Mouse (Mus musculus): ENCODE data around the gene Sipa1l1. TPM values are rescaled to one million over a fixed set of nuclear protein-coding genes. Genes with fewer than 3 reads are reported as not detected.

The Sipa1l1 gene
- 0.04 and 0.13 TPM in 2 replicates for polyA plus RNA-seq (2012)

DNA sequence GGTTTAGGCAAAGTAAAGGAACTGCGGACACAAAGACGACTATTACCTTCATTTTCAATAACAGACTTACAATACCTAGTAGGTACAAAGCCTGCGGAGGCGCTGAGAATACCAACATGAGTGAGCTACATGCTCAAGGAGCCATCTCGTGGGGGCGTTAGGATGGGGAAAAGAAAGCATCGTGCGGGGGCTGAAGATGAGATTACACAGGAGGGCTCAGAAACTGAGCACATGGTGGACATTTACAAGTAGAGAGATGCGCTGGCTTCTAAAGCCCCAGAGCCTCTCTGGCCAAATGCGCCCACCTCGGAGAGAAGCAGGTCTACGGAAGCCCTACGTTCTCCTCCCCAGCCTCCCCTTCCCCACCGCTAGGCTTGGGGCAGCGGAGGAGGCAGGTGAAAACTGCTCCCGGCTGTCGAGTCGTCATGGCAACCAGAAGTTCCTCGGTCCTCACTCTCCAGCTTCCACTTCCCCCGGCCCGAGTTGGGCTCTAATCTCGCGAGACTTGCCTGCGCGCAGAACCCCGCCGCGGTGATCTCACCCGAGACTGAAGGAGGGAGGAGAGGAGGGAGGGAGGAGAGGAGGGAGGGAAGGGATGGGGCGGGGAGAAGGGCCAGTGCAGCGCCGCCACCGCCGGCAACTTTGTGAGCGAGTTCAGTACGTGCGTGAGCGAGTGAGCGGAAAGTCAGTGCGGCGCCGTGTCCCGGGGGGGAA is at the start of gene Sipa1l1:
TSS of gene Sipa1l1 (plus strand) at position 501 of the 714 bp plus-strand sequence.
- Histone ChIP-seq H3K9me3 (ENCODE audit: control insufficient read depth, low read length) (no peaks in the 10 kb centered on the region), H3K36me3 (ENCODE audit: control insufficient read depth) (no peaks in the 10 kb centered on the region), H3K27me3 (ENCODE audit: control insufficient read depth) (peaks cover 42% of the 10 kb centered on the region), H3K4me1 (ENCODE audit: control insufficient read depth) (peaks cover 12% of the 10 kb centered on the region), H3K4me3 (replicated peaks) (peak within 1 kb of the TSS; percentile 63)
- no peak for TF ChIP-seq TAL1 (IDR thresholded peaks at IDR 0.05; ENCODE audit: low read length)
- TF ChIP-seq GATA1 (IDR thresholded peaks at IDR 0.05; ENCODE audit: low read length): no peak

DNA sequence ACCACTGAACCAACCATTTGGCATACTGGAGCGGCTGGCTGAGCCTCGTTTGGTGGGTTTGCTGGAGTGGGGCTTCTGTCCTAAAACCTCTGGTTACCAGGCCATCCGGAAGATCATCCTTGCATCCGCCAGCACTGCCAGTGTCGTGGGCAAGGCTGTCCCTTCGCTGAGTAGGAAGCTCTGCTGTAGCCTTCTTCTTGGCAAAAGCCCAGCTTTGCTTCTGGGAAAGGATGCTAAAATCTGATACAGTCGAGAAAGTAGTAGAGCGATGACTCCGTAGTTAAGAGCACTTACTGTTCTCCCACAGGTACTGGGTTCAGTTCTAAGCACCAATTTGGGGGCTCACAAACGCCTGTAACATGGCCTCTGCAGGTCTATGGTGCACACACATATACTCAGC is 47.2 kb upstream of the Sipa1l1 start:
- no peaks in the 10 kb centered on the region for H3K27me3 ChIP-seq (ENCODE audit: control insufficient read depth)
- TF ChIP-seq TAL1 (IDR thresholded peaks at IDR 0.05; ENCODE audit: low read length) (no peak), GATA1 (IDR thresholded peaks at IDR 0.05; ENCODE audit: low read length) (no peak)
- H3K36me3 ChIP-seq (ENCODE audit: control insufficient read depth): no peaks in the 10 kb centered on the region
- H3K4me1 ChIP-seq (ENCODE audit: control insufficient read depth): no peaks in the 10 kb centered on the region
- no peak overlapping the region for H3K4me3 ChIP-seq (replicated peaks)
- no peaks in the 10 kb centered on the region for H3K9me3 ChIP-seq (ENCODE audit: control insufficient read depth, low read length)

DNA sequence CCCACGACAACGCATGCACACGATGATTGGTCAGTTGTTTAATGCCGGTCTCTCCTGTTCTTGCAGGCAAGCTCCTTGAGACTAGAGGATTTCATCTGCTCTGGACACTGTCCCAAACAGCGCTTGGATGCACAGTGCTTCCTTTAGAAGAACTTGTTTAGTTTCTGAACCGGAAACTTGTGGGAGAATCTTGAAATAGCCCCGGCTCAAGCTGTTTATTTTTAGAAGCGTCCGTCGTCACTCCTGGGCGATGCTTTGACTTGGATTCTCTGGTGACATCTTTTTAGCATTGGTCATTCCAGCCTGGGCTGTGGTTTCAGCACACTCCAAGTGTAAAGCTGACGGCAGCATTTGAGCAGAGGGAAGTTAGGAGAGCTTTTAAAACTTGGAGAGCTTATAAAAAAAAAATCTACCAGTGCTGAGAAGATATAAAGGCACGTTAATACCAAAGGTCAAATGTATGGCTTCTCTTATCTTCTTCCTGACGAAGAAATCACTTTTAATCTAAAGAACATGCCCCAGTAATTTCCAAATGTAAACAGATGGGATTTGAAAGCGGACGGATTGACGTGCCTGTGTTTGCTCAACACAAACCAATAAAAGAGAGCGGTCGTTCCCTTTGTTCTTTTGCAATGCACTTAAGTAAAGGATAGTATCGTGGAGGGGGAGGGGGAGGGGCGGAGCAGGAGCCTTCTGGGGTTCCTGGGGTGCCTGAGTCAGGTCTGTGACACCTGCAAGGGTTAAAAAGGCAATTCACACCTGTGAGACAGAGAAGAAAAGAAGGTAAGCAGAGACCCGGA is 46.5 kb upstream of the Sipa1l1 start:
- TF ChIP-seq TAL1 (IDR thresholded peaks at IDR 0.05; ENCODE audit: low read length) (no peak), GATA1 (IDR thresholded peaks at IDR 0.05; ENCODE audit: low read length) (no peak)
- H3K4me1 ChIP-seq (ENCODE audit: control insufficient read depth): no peaks in the 10 kb centered on the region
- H3K4me3 ChIP-seq (replicated peaks): no peak overlapping the region
- no peaks in the 10 kb centered on the region for H3K27me3 ChIP-seq (ENCODE audit: control insufficient read depth)
- no peaks in the 10 kb centered on the region for H3K9me3 ChIP-seq (ENCODE audit: control insufficient read depth, low read length)
- H3K36me3 ChIP-seq (ENCODE audit: control insufficient read depth): no peaks in the 10 kb centered on the region

DNA sequence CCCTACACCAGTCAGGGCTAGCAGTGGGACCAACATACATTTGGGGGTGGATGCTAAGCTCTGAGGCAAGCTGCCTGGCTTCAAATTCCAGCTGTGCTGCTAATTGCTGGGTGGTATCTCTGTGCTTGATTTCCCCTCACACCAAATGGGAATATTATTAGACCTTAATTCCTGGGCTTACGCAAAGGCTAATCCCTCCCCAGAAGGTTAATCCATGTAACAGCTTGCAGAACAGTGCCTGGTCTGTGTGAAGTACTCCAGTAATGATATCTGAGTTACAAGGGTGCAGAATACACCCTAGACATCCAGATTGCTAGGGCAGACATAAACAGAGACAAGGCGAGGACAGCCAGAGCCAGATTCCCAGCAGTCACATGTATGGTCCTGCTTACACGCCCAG is 42.3 kb upstream of the Sipa1l1 start:
- TF ChIP-seq GATA1 (IDR thresholded peaks at IDR 0.05; ENCODE audit: low read length) (no peak), TAL1 (IDR thresholded peaks at IDR 0.05; ENCODE audit: low read length) (no peak)
- no peak overlapping the region for H3K4me3 ChIP-seq (replicated peaks)
- H3K36me3 ChIP-seq (ENCODE audit: control insufficient read depth): no peaks in the 10 kb centered on the region
- H3K27me3 ChIP-seq (ENCODE audit: control insufficient read depth): no peaks in the 10 kb centered on the region
- H3K4me1 ChIP-seq (ENCODE audit: control insufficient read depth): no peaks in the 10 kb centered on the region
- H3K9me3 ChIP-seq (ENCODE audit: control insufficient read depth, low read length): no peaks in the 10 kb centered on the region

DNA sequence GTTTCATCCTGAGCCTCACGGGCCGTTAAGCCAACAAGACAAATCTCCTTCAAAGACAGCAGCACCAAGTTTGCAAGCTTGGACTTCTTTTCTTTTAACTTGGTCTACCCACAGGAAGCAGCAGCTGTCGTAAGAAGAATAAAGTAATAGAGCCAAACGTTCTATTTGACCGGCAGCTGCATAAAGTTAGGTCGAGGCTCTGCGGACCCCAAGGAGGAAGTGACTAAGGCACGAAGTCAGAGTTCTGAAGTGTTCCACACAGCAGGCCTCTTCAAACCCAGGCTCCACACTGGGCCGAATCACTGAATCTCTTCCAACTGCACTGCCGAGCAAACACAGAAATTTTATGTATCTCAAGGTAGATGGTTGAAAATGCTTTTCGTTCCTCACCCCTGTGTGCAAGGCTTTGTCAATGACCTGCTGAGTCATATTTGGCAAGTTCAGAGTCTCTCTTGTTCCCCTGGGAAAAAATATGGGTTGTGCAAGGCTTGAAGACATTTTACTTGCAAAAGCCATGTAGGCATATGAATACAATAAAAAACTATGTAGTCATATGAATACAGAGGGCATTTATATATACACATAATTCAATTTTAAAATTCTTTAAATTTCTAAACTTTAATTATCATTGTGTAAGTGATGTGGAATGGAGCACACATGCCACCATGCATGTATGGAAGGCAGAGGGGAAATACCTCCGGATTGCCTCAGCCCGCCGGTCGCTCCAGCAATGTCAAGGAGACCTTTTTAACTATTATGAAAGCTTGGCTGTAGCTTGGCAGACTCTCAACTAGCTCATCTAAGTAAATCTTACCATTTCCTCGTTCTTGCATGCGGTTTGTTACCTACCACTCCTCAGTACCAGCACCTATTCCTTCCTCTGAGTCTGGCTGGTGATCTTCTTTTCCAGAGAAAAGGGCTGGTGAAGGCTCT is 29.6 kb upstream of the Sipa1l1 start:
- TF ChIP-seq TAL1 (IDR thresholded peaks at IDR 0.05; ENCODE audit: low read length): no peak
- TF ChIP-seq GATA1 (IDR thresholded peaks at IDR 0.05; ENCODE audit: low read length): no peak
- H3K4me3 ChIP-seq (replicated peaks): no peak overlapping the region
- no peaks in the 10 kb centered on the region for H3K27me3 ChIP-seq (ENCODE audit: control insufficient read depth)
- H3K9me3 ChIP-seq (ENCODE audit: control insufficient read depth, low read length): no peaks in the 10 kb centered on the region
- H3K36me3 ChIP-seq (ENCODE audit: control insufficient read depth): no peaks in the 10 kb centered on the region
- H3K4me1 ChIP-seq (ENCODE audit: control insufficient read depth): no peaks in the 10 kb centered on the region

DNA sequence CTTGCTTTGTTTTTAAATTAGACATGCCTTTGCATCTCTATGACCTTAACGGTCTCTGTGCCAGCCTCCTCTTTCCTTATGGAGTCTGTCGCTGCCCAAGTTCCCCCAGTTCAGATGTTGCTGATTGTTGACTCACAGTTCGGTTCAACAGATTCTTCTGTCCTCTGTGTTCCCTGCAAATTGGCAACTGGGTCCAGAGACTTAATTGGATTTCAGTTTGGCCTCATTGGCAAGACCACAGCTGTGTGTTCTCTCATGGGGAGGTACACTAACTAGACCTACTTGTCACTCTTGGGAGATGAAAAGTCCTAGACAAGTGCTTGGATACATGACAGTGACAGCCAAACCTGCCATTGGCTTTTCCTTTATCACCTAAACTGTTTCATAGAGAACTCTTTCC is 25.7 kb upstream of the Sipa1l1 start:
- H3K4me3 ChIP-seq (replicated peaks): no peak overlapping the region
- no peaks in the 10 kb centered on the region for H3K4me1 ChIP-seq (ENCODE audit: control insufficient read depth)
- H3K9me3 ChIP-seq (ENCODE audit: control insufficient read depth, low read length): no peaks in the 10 kb centered on the region
- H3K27me3 ChIP-seq (ENCODE audit: control insufficient read depth): no peaks in the 10 kb centered on the region
- H3K36me3 ChIP-seq (ENCODE audit: control insufficient read depth): no peaks in the 10 kb centered on the region
- TF ChIP-seq TAL1 (IDR thresholded peaks at IDR 0.05; ENCODE audit: low read length) (no peak), GATA1 (IDR thresholded peaks at IDR 0.05; ENCODE audit: low read length) (no peak)

DNA sequence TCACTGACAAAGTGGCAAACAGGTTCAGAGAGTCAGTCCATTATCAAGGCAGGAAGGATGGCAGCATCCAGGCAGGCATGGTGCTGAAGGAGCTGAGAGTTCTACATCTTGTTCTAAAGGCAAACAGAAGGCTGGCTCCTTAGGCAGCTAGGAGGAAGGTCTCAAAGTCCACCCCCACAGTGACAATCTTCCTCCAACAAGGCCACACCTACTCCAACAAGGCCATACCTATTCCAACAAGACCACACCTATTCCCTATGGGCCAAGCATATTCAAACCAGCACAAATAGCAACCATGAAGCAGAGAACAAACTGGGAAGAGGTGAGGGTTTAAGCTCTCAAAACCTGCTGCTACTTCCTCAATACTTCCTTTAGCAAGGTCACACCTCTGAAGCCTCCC is 23.9 kb upstream of the Sipa1l1 start:
- Histone ChIP-seq H3K27me3 (ENCODE audit: control insufficient read depth) (no peaks in the 10 kb centered on the region), H3K4me3 (replicated peaks) (no peak overlapping the region), H3K4me1 (ENCODE audit: control insufficient read depth) (no peaks in the 10 kb centered on the region), H3K36me3 (ENCODE audit: control insufficient read depth) (no peaks in the 10 kb centered on the region), H3K9me3 (ENCODE audit: control insufficient read depth, low read length) (no peaks in the 10 kb centered on the region)
- TF ChIP-seq TAL1 (IDR thresholded peaks at IDR 0.05; ENCODE audit: low read length): no peak
- no peak for TF ChIP-seq GATA1 (IDR thresholded peaks at IDR 0.05; ENCODE audit: low read length)

DNA sequence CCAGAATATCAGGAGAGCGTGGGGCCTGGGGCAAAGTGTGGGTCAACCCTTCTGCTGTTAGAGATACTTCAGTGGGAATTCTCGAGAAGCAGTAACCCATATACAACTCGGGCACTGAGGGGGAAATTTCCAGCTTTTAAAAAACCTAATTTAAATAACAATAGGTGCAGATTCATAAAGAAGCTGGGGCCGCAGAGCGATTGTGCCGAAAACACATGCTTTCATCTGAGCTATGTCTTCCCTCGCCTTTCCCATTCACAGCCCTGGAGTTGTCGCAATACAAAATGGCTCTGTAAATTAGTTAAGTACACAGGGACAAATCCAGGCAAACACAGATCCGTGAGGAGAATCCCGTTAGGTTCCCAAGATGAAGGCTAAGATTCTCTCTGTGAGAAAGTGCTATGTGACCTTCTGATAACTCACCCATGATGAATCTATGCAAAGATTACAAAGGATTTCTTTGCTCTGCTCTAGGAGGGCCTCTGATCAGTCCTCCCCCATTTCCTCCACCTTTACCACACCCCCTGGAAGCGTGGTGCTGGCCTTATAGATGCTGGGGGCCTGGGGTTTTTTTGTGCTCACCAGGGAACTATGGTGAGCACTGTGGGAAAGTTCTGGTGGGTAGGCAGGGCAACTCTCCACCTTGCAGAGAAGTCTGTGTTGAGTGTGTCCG is 22.0 kb upstream of the Sipa1l1 start:
- no peaks in the 10 kb centered on the region for H3K9me3 ChIP-seq (ENCODE audit: control insufficient read depth, low read length)
- H3K4me1 ChIP-seq (ENCODE audit: control insufficient read depth): no peaks in the 10 kb centered on the region
- TF ChIP-seq GATA1 (IDR thresholded peaks at IDR 0.05; ENCODE audit: low read length) (no peak), TAL1 (IDR thresholded peaks at IDR 0.05; ENCODE audit: low read length) (no peak)
- H3K4me3 ChIP-seq (replicated peaks): no peak overlapping the region
- H3K36me3 ChIP-seq (ENCODE audit: control insufficient read depth): no peaks in the 10 kb centered on the region
- no peaks in the 10 kb centered on the region for H3K27me3 ChIP-seq (ENCODE audit: control insufficient read depth)

All from erythroblast, embryonic 14.5 days (primary cell).